Mouse (Mus musculus) ES-E14 (cell line): ENCODE results near the gene Map6.

Source experiments
- HCFC1 ChIP-seq: IDR thresholded peaks from 2 replicates; pipeline ENCODE4 v1.6.1; 2012; ENCODE audit warnings: low read length, inconsistent platforms, borderline replicate concordance; ENCODE audit not compliant: insufficient read depth
- MAFK ChIP-seq: IDR thresholded peaks from 2 replicates; pipeline ENCODE4 v1.6.1; 2014; ENCODE audit warnings: mild to moderate bottlenecking, low read depth, low read length, inconsistent platforms; ENCODE audit not compliant: insufficient read depth
- ZNF384 ChIP-seq: IDR thresholded peaks from 2 replicates; pipeline ENCODE4 v1.6.1; 2012; ENCODE audit warnings: low read depth, low read length, inconsistent platforms

GRCm38 (mm10) chr7:99311433-99311832 is 44.2 kb downstream of the Map6 start:
- no peak for TF ChIP-seq HCFC1
- no peak for TF ChIP-seq MAFK
- no peak for TF ChIP-seq ZNF384
